Mouse (Mus musculus): ENCODE measurements around the gene Cd27.

Cd27 gene

DNA sequence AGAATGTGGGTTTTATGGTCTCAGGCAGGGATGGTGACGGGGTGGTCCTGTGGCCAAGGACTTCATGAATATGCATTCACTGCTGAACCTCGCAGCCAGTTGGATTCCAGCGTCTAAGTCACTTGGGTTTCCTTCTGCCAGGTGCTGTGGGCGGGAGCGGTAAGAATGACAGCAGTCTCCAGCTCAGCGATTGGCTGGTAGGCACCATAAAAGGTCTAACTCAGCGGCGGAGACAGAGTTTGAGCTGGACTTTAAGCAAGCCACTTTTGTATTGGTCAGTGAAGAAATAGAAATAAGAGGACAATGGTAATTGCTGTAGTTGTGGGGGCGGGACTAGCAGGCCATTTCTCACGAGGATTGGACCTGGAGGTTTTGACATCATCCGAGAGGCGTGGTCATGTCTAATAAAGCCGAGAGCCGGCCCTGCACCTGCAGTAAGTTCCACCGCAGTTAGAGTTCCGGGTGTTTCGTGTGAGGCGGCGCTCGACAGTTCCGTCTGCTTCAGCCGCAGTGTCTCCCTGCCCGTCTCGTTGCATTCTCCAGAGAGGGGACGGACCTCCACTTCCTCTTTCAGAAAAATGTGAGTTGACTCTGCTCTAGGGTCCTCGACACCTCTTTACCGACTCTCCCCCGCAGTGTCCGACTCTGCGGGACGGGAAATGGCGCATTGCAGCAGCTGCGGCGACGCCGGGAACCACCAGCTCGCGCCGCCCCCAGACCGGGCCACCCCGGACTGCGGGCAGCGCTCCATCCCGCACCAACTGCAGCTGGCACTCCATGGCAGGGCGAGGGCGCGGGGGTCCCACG lies 21.5 kb downstream of the Cd27 start, which contains the start of gene Vamp1:
Gene Vamp1, plus strand, starts transcription at position 404 of the 807 bp plus-strand sequence.
- peak; percentile 90 to 92 for DNase-seq (ENCODE audit: low spot score in 2 of 2)

DNA sequence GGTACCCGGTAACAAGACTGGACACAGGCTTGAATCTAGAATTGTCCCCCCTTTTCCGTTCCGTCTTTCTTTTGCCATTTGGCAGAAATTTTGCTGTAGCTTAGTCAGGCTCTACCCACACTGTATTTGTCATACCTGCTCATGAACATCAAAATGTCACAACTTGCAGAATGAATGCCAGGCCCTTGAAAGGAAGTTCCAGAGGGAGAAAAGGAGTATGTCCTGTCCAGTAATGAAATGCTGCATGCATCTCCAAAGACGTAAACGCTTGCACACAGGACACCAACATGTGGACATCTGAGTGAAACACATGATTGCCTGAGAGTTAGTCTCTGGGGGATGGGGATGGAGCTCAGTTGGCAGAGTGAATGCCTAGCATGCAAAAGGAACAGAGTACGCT lies 23.1 kb downstream of the Cd27 start:
- no peak for DNase-seq (ENCODE audit: low spot score in 2 of 2)

DNA sequence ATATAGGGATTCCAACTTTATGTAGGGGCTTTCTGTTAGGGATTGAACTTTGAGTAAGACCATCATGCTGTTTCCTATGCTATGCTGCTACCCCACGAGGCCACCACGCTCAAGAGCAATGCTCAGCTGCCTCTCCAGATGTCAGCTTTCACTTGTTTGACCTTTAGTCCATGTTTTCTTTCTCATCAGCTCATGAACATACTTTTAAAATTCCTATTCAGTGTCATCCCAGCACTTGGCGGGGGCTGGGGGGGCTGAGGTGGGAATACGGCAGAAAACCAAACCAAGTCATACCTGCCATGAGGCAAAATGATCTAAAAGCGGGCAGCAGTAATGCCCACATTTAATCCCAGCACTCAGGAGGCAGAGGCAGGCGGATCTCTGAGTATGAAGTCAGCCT lies 23.7 kb downstream of the Cd27 start:
- no peak for DNase-seq (ENCODE audit: low spot score in 2 of 2)

- DNase-seq (ENCODE audit: low spot score in 2 of 2): no peak
Observed at GRCm38 (mm10) chr6:125212621-125213020, 24.2 kb downstream of the Cd27 start.

DNA sequence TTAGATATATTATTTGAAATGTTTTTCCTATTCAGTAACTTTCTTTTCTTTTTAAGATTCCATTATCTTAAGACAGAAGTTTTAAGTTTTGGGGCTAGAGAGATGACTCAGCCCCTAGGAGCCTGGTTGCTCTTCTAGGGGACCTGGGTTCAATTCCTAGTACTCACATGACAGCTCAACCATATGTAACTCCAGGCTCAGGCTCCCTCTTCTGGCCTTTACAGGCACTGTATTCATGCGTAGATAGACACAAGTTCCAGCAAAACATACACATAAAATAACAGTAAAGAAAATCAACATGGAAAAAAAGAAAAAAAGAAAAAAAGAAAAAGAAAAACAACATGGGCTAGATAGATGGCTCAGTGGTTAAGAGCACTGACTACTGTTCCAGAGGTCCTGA lies 26.4 kb downstream of the Cd27 start:
- no peak for DNase-seq (ENCODE audit: low spot score in 2 of 2)

GRCm38 (mm10) chr6:125197166-125197565 lies 39.6 kb downstream of the Cd27 start:
- no peak for DNase-seq (ENCODE audit: low spot score in 2 of 2)

GRCm38 (mm10) chr6:125196301-125196700 lies 40.5 kb downstream of the Cd27 start:
- no peak for DNase-seq (ENCODE audit: low spot score in 2 of 2)

DNA sequence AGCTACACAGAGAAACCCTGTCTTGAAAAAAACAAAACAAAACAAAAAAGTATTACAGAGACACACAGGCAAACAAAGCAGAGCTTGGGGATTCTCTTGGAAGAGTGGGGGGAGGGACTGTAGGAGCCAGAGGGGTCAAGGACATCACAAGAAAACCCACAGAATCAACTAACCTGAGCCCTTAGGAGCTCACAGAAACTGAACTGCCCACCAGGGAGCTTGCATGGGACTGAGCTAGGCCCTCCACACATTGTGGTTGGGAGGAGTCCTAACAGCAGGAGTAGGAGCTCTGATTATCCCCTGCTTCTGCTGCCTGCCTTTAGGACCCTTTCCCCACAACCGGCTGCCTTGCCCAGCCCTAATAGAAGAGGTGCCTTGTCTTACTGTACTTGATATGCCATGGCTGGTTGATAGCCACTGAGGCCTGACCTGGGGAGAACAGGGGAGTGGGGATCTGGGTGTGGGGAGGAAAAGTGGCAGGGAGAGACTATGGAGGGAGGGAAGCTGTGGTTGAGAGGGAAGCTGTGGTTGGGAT lies 41.2 kb downstream of the Cd27 start:
- no peak for DNase-seq (ENCODE audit: low spot score in 2 of 2)

GRCm38 (mm10) chr6:125193390-125193789 lies 43.4 kb downstream of the Cd27 start:
- DNase-seq (ENCODE audit: low spot score in 2 of 2): no peak

- no peak for DNase-seq (ENCODE audit: low spot score in 2 of 2)
Observed at GRCm38 (mm10) chr6:125192841-125193240, 44.0 kb downstream of the Cd27 start.

DNA sequence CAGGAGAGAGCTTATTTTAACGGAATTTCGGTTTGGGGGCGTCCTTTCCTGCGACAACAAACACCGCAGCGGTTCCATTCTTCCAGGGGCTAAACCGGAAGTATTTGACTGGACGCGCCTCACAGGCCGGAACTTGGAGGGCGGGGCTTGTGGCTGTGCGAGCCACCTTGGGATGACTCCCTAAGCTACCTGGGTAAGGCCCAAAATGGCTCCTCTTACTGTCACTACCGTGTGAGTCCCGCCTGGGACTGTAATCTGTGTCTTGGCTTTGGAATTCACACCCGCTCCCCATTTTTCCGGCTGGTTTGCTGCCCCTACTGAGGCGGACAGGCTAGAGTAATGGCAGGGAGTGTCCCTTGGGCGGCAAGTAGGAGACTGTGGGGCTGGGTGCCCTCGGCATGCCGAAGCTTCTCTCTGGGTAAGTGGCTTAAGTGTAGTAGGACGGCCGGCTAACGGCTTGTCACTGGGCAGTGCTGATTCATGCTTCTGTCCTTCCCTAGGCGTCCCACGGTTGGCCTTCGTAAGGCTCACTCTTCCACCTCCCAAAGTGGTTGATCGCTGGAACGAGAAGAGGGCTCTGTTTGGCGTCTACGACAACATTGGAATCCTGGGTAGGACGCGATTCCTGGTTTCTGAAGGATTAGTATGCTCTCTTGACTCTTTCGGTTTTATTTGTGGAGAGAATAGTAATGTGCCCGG lies 44.6 kb downstream of the Cd27 start:
- peak; percentile 85 to 86 for DNase-seq (ENCODE audit: low spot score in 2 of 2)

GRCm38 (mm10) chr6:125191332-125192015 lies 45.3 kb downstream of the Cd27 start, which contains the start of the genes Ncapd2 and Mrpl51:
Ncapd2 (minus strand) TSS chr6:125191701.
Mrpl51 (plus strand) TSS chr6:125191801.
- DNase-seq (ENCODE audit: low spot score in 2 of 2): peak; percentile 94 to 95

DNA sequence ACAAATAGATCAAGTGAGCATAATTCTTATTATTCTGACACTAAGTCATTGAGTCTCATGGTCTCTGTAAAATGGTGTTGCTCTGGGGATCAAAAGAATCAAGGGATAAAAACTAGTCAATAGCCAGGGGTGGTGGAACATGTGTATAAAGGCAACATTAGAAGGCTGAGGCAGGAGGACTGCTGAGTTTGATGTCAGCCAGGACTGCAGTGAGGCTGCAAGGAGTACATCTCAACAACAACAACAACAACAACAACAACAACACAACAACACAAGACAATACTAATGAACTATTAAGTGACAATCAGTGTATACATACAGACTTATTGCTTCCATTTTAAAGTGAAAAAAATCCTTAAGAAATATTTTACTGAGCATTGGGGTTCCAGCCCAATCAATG lies 46.0 kb downstream of the Cd27 start:
- DNase-seq (ENCODE audit: low spot score in 2 of 2): no peak

DNA sequence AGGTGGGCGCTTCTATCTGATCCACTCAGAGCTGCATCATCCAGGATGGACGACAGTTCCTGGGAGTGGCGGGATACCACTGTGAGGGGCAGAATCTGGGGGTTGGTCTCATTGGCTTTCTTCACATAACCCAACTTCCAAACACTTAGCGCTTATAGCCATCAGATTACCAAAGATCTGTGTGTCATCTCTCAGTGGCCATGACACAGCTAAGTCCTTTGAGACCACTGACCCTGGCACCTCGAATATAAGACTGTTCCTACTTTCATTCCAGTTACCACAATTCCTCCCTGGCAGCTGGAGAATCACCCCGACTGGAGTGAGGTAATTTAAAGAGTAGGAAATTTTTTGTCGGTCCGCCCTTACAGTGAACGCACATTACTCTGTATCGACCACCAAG lies 50.6 kb downstream of the Cd27 start:
- DNase-seq (ENCODE audit: low spot score in 2 of 2): no peak

Measured in urinary bladder, adult 18-20 months (tissue).